Mouse (Mus musculus) kidney, embryonic 15.5 days (tissue): ENCODE measurements around the gene Unc5a. TPM values are rescaled to one million over a fixed set of nuclear protein-coding genes. Genes with fewer than 3 reads are reported as not detected.

Experiments used
- ATAC-seq: fragments of 200-750 bp; cut with Nextera tagmentation; replicated peaks from 2 replicates; pipeline ENCODE4 v1.8.0; 2017; ENCODE audit warnings: moderate TSS enrichment; ENCODE audit not compliant: low FRiP score
- H3K27ac ChIP-seq: fragments of 300-500 bp; sonication (generic); 2 replicates; pipeline ENCODE4 v1.5.1; 2015; ENCODE audit warnings: mild to moderate bottlenecking, inconsistent platforms
- H3K27me3 ChIP-seq: fragments of 300-500 bp; sonication (generic); 2 replicates; pipeline ENCODE4 v1.6.1; 2015; ENCODE audit warnings: inconsistent platforms
- H3K36me3 ChIP-seq: fragments of 300-500 bp; sonication (generic); 2 replicates; pipeline ENCODE4 v1.6.1; 2015; ENCODE audit warnings: inconsistent platforms
- H3K4me1 ChIP-seq: fragments of 300-500 bp; sonication (generic); 2 replicates; pipeline ENCODE4 v1.6.1; 2015; ENCODE audit warnings: inconsistent platforms
- H3K4me2 ChIP-seq: fragments of 300-500 bp; sonication (generic); 2 replicates; pipeline ENCODE4 v1.6.1; 2015; ENCODE audit warnings: moderate library complexity, mild to moderate bottlenecking, inconsistent platforms
- H3K4me3 ChIP-seq: fragments of 300-500 bp; sonication (generic); replicated peaks from 2 replicates; pipeline ENCODE4 v1.5.1; 2015; ENCODE audit warnings: mild to moderate bottlenecking, inconsistent platforms
- H3K9ac ChIP-seq: fragments of 300-500 bp; sonication (generic); 2 replicates; pipeline ENCODE4 v1.6.1; 2015; ENCODE audit warnings: mild to moderate bottlenecking, inconsistent platforms
- H3K9me3 ChIP-seq: fragments of 300-500 bp; sonication (generic); replicated peaks from 2 replicates; pipeline ENCODE4 v1.6.1; 2016; ENCODE audit warnings: inconsistent platforms
- WGBS: fragments of 180-500 bp; shearing (Covaris S2); methylation state at CpG from one replicate; pipeline ENCODE4 v1.1.7; 2015; ENCODE audit warnings: mixed read lengths; 5-methylcytosine and 5-hydroxymethylcytosine counted together
- polyA plus RNA-seq: library from polyadenylated mRNA; unstranded; fragments of >200 nt; fragmentation: Nextera tagmentation; extraction: Ambion mirVana; gene quantifications from 2 replicates; pipeline ENCODE4 v1.2.1, GENCODE M21; 2015

Unc5a gene
- polyA plus RNA-seq = 2.5 and 2.7 TPM in 2 replicates

DNA sequence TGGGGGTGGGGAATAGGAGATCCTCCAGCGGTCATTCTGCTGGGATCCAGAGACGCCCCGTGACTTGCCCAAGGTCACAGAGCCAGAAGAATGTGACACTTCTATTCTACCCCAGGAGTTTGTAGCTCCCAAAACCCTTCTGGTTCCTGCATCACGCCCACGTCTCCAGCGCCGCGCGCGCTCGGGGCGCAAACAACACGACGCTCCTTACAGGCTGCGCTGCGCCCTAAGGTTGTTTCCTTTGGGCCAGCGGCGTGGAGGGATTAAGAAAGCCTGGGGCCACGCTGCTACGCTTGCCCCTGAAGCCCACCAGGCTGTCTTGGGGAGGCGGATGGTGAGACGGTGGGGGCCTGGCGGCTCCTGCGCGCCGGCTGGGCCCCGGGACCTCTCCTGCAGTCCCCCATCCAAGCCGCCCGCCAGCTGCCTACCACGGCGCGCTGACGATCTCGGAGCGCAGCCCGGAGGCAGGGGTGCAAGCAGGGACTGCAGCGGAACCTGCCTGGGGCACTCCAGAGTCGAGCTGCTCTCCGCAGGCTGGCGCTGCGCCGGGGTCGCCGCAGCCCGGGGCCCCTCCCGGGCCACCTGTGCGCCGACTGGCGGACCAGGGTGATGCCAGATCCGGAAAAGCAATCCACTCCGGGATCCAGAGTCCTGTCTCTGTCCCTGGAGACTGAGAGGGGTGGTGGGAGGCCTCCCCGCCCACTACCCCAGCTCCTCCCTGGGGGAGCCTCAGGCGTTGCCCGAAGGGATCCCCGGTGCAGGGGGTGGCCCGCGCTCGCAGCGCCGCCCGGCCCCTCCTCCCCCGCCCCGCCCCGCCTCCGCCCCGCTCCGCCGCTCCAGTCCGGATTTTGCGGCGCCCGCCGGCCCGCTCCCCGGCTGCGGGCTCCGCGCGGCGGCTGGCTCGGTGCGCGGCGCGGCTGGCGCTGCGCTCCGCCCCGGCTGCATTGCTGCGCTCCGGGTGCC is at the start of gene Unc5a:
Gene Unc5a (plus strand): TSS at position 881 of the 963 bp plus-strand sequence.
- Histone ChIP-seq H3K36me3 (no peaks in the 10 kb centered on the region), H3K9ac (peak within 1 kb of the TSS; percentile 49), H3K4me3 (peak within 1 kb of the TSS; percentile 70), H3K9me3 (no peaks in the 10 kb centered on the region), H3K27ac (no peak within 1 kb of the TSS), H3K27me3 (peaks cover 99% of the 10 kb centered on the region), H3K4me1 (peaks cover 22% of the 10 kb centered on the region), H3K4me2 (peak within 1 kb of the TSS; percentile 99)
- peak; percentile 55 for ATAC-seq
- WGBS = under 1% methylated on average over 73 of the region's 91 CpGs

DNA sequence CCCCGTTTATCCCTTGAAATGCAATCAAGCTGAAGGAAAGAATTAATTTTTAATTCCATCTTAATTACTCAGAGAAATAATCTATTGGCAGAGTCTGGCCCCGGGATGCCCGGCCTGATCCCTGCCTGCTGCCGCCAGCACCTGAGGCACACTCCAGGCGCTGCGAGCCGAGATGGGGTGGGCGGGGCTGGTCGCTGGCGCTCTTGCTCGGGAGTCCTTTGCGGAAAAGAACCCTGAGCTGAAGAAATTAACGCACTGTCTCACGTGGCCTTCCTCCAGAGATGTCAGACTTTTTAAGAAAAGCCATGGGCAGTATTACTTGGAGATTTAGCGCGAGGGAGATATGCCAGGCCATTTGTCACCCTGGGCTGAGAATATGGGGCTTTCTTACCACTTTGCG is 37.2 kb upstream of the Unc5a start:
- Histone ChIP-seq H3K36me3 (no peaks in the 10 kb centered on the region), H3K9ac (no peak overlapping the region), H3K4me3 (no peak overlapping the region), H3K27ac (no peak overlapping the region), H3K9me3 (no peaks in the 10 kb centered on the region), H3K27me3 (peaks cover 42% of the 10 kb centered on the region), H3K4me1 (peaks cover 19% of the 10 kb centered on the region), H3K4me2 (peak overlapping the region; percentile 20)
- no peak for ATAC-seq
- WGBS = 3% methylated on average over 17 of the region's 17 CpGs

- no peak for ATAC-seq
- 14% methylated on average over 16 of the region's 16 CpGs for WGBS
- Histone ChIP-seq H3K4me1 (peaks cover 19% of the 10 kb centered on the region), H3K27ac (no peak overlapping the region), H3K9ac (no peak overlapping the region), H3K36me3 (no peaks in the 10 kb centered on the region), H3K4me2 (no peak overlapping the region), H3K27me3 (peaks cover 38% of the 10 kb centered on the region), H3K4me3 (no peak overlapping the region), H3K9me3 (no peaks in the 10 kb centered on the region)
Observed at GRCm38 (mm10) chr13:54912894-54913621, 36.2 kb upstream of the Unc5a start.

DNA sequence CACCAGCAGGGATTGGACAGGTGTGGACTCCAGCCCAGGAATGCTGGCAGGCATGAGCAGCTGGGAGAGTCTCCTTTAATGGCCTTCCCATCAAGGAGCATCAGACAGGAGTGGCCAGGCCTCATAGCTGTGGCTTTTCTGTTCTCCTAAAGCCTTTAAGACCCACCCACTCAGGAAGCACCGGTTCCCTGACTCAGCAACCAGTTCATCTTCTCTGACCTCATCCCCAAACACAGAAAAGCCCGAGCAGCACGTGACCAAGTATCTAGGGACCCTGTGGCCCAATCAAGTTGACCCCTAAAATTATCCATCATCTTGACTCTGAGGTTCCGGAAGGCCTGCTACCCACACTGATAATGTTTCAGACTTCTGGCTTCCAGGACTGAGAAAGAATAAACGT is 32.6 kb upstream of the Unc5a start:
- Histone ChIP-seq H3K4me3 (no peak overlapping the region), H3K27me3 (peaks cover 26% of the 10 kb centered on the region), H3K36me3 (no peaks in the 10 kb centered on the region), H3K4me1 (peaks cover 10% of the 10 kb centered on the region), H3K9me3 (no peaks in the 10 kb centered on the region), H3K4me2 (no peak overlapping the region), H3K27ac (no peak overlapping the region), H3K9ac (no peak overlapping the region)
- 45% methylated on average over 5 of the region's 5 CpGs for WGBS
- no peak for ATAC-seq

DNA sequence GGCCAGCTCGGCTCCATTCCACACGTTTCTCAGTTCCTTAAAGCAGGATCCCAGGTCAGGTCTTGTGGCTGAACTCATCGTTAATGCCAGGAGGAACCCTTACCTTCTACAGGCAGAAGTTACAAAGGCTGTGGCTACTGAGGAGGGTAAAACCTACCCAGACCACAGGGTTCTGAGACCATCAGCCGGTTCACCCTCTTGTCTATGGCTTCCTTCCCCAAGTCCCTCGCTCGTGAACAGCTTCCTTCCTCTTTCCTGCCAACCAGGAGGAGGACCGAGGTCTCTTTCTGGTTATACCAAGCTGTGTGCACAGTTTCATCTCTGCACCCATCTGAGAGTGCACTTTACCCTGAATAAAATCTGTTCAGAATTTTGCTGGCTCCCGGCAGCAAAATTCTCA is 30.3 kb upstream of the Unc5a start:
- Histone ChIP-seq H3K27me3 (peaks cover 4% of the 10 kb centered on the region), H3K4me1 (no peaks in the 10 kb centered on the region), H3K4me2 (no peak overlapping the region), H3K9ac (no peak overlapping the region), H3K36me3 (no peaks in the 10 kb centered on the region), H3K4me3 (no peak overlapping the region), H3K9me3 (no peaks in the 10 kb centered on the region), H3K27ac (no peak overlapping the region)
- no peak for ATAC-seq
- 72% methylated on average over 8 of the region's 8 CpGs for whole genome bisulfite sequencing

- H3K36me3 ChIP-seq = no peaks in the 10 kb centered on the region
- H3K4me1 ChIP-seq = no peaks in the 10 kb centered on the region
- H3K4me3 ChIP-seq = no peak overlapping the region
- 34% methylated on average over 5 of the region's 5 CpGs for WGBS
- no peaks in the 10 kb centered on the region for H3K27me3 ChIP-seq
- ATAC-seq = no peak
- no peak overlapping the region for H3K9ac ChIP-seq
- H3K27ac ChIP-seq = no peak overlapping the region
- H3K4me2 ChIP-seq = no peak overlapping the region
- H3K9me3 ChIP-seq = no peaks in the 10 kb centered on the region
Observed at GRCm38 (mm10) chr13:54919666-54920065, 29.5 kb upstream of the Unc5a start.

DNA sequence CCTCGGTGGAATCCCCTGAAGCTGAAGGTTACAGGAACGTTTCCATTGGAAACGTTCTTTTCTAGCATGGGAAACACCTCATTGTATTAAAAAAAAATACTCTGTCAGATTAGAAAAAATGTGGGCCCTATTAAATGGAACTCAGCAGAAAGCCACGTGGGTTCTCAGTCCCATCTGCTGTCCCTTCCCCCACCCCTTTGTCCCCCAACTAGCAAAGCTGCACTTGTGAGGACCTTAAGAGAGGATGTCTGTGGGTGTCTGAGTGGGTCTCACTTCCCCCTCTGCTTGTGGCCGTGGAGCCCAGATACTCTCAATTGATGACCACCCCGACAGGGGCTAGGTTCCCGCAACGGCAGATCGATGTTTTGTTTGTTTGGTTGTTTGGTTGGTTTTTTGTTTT is 27.5 kb upstream of the Unc5a start:
- H3K4me1 ChIP-seq = no peaks in the 10 kb centered on the region
- peaks cover 5% of the 10 kb centered on the region; the same call in 1 of the 2 replicates for H3K27me3 ChIP-seq
- WGBS = 82% methylated on average over 9 of the region's 9 CpGs
- ATAC-seq = no peak
- no peaks in the 10 kb centered on the region for H3K9me3 ChIP-seq
- no peak overlapping the region for H3K4me3 ChIP-seq
- no peaks in the 10 kb centered on the region for H3K36me3 ChIP-seq
- no peak overlapping the region for H3K4me2 ChIP-seq
- H3K27ac ChIP-seq = no peak overlapping the region
- H3K9ac ChIP-seq = no peak overlapping the region

DNA sequence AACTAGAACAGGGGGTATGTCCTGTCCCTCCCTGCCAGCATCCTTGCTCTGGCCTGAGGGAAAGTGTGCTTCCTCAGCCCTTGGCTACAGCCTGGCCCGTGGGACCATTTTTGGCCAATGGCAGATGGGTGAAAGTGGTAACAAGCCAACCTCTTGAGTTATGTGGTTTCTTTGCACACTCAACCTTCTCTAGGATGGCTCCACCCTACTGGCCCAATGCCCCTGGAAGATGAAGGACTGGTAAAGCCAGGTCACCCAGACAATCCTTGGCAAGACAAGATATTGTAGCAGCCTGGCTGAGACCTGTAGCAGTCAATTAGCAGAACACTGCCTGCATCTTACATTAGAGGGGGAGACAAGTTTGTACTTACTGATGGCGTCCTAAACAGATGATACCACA is 25.5 kb upstream of the Unc5a start:
- peaks cover 7% of the 10 kb centered on the region; the same call in 1 of the 2 replicates for H3K27me3 ChIP-seq
- no peak overlapping the region for H3K4me3 ChIP-seq
- H3K4me2 ChIP-seq = no peak overlapping the region
- H3K9me3 ChIP-seq = no peaks in the 10 kb centered on the region
- no peaks in the 10 kb centered on the region for H3K36me3 ChIP-seq
- ATAC-seq = no peak
- H3K27ac ChIP-seq = no peak overlapping the region
- H3K4me1 ChIP-seq = no peaks in the 10 kb centered on the region
- no peak overlapping the region for H3K9ac ChIP-seq
- 88% methylated on average over 2 of the region's 2 CpGs for WGBS

- Histone ChIP-seq H3K4me3 (no peak overlapping the region), H3K27me3 (peaks cover 7% of the 10 kb centered on the region; the same call in 1 of the 2 replicates), H3K9ac (no peak overlapping the region), H3K4me1 (no peaks in the 10 kb centered on the region), H3K36me3 (no peaks in the 10 kb centered on the region), H3K9me3 (no peaks in the 10 kb centered on the region), H3K27ac (no peak overlapping the region), H3K4me2 (no peak overlapping the region)
- no peak for ATAC-seq
- WGBS = 51% methylated on average over 8 of the region's 8 CpGs
Observed at GRCm38 (mm10) chr13:54925466-54925865, 23.7 kb upstream of the Unc5a start.

- H3K9ac ChIP-seq = no peak overlapping the region
- no peaks in the 10 kb centered on the region for H3K9me3 ChIP-seq
- no peaks in the 10 kb centered on the region for H3K36me3 ChIP-seq
- WGBS = 73% methylated on average over 4 of the region's 4 CpGs
- H3K27ac ChIP-seq = no peak overlapping the region
- H3K4me2 ChIP-seq = no peak overlapping the region
- ATAC-seq = no peak
- no peak overlapping the region for H3K4me3 ChIP-seq
- peaks cover 7% of the 10 kb centered on the region; the same call in 1 of the 2 replicates for H3K27me3 ChIP-seq
- no peaks in the 10 kb centered on the region for H3K4me1 ChIP-seq
Observed at GRCm38 (mm10) chr13:54926654-54927053, 22.6 kb upstream of the Unc5a start.

DNA sequence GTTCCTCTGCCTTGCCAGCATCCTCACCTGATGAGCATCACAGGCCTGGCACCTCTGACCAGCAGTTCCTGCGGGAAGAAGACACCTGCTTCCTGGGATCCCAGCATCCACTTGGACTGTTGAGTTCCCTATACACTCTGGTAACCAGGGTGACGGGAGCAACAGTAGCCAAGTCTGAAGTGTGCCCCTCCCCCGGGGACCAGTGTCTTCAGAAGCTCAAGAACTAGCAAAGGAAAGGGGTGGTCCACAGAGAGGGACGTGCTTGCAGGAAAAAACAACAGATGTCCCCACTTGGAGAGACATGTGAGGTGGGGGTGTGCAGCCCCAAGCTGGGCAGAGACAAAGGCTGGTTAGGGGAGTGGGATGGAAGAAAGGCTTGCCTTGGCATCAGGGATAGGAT is 19.1 kb upstream of the Unc5a start:
- Histone ChIP-seq H3K4me1 (no peaks in the 10 kb centered on the region), H3K36me3 (no peaks in the 10 kb centered on the region), H3K4me2 (no peak overlapping the region), H3K27me3 (peaks cover 30% of the 10 kb centered on the region), H3K9ac (no peak overlapping the region), H3K27ac (no peak overlapping the region), H3K4me3 (no peak overlapping the region), H3K9me3 (no peaks in the 10 kb centered on the region)
- 45% methylated on average over 4 of the region's 4 CpGs for WGBS
- ATAC-seq = no peak

GRCm38 (mm10) chr13:54934873-54935272 is 14.3 kb upstream of the Unc5a start:
- 78% methylated on average over 8 of the region's 8 CpGs for WGBS
- H3K9me3 ChIP-seq = no peaks in the 10 kb centered on the region
- H3K27ac ChIP-seq = no peak overlapping the region
- 0 out of 2 replicates have a peak, but pooled peaks cover 4% of the 10 kb centered on the region for H3K4me1 ChIP-seq
- no peak overlapping the region for H3K4me2 ChIP-seq
- ATAC-seq = no peak
- no peaks in the 10 kb centered on the region for H3K36me3 ChIP-seq
- H3K4me3 ChIP-seq = no peak overlapping the region
- peaks cover 51% of the 10 kb centered on the region for H3K27me3 ChIP-seq
- H3K9ac ChIP-seq = no peak overlapping the region
